Mouse (Mus musculus): ENCODE measurements at regions not wholly inside any gene's neighbourhood (a gene's known extent, or its start where the extent isn't known, plus 50 kb on each side); places are given as distances from the start of the nearest gene placed in this dataset.
"Not testable (repeated sequence)": the region's sequence is repeated elsewhere in the genome, so short reads cannot be mapped to it uniquely, and the experiment has no call there.

- no peak for DNase-seq
These were observed 131.6 kb upstream of the Klf4 start for GRCm38 (mm10) chr4:55663856-55664255.

GRCm38 (mm10) chr4:55662041-55662440 is 129.8 kb upstream of the Klf4 start:
- no peak for DNase-seq

- no peak for DNase-seq
These were observed 126.6 kb upstream of the Klf4 start for GRCm38 (mm10) chr4:55658904-55659303.

- no peak for DNase-seq
These were observed 123.1 kb upstream of the Klf4 start for GRCm38 (mm10) chr4:55655329-55655728.

- DNase-seq: no peak
These were observed 120.4 kb upstream of the Klf4 start for GRCm38 (mm10) chr4:55652628-55653027.

- peak; percentile 19 for DNase-seq
These were observed 119.6 kb upstream of the Klf4 start for GRCm38 (mm10) chr4:55651811-55652410.

- DNase-seq: peak; percentile 89
These were observed 118.9 kb upstream of the Klf4 start for GRCm38 (mm10) chr4:55651051-55651763.

GRCm38 (mm10) chr4:55650186-55650585 is 117.9 kb upstream of the Klf4 start:
- no peak for DNase-seq

GRCm38 (mm10) chr4:55648376-55648775 is 116.1 kb upstream of the Klf4 start:
- no peak for DNase-seq

- no peak for DNase-seq
These were observed 113.2 kb upstream of the Klf4 start for GRCm38 (mm10) chr4:55645432-55645831.

- DNase-seq: no peak
These were observed 112.6 kb upstream of the Klf4 start for GRCm38 (mm10) chr4:55644895-55645294.

GRCm38 (mm10) chr4:55634946-55635511 is 102.8 kb upstream of the Klf4 start:
- no peak for DNase-seq

GRCm38 (mm10) chr4:55631157-55631556 is 98.9 kb upstream of the Klf4 start:
- DNase-seq: no peak

- not testable (repeated sequence) for DNase-seq
These were observed 97.9 kb upstream of the Klf4 start for GRCm38 (mm10) chr4:55630215-55630614.

GRCm38 (mm10) chr4:55624779-55625178 is 92.5 kb upstream of the Klf4 start:
- DNase-seq: no peak

GRCm38 (mm10) chr4:55623151-55623760 is 91.0 kb upstream of the Klf4 start:
- DNase-seq: peak; percentile 32

GRCm38 (mm10) chr4:55622651-55623050 is 90.4 kb upstream of the Klf4 start:
- no peak for DNase-seq

- no peak for DNase-seq
These were observed 87.6 kb upstream of the Klf4 start for GRCm38 (mm10) chr4:55619891-55620290.

GRCm38 (mm10) chr4:55615808-55616207 is 83.5 kb upstream of the Klf4 start:
- DNase-seq: no peak

GRCm38 (mm10) chr4:55613523-55613922 is 81.3 kb upstream of the Klf4 start:
- no peak for DNase-seq

GRCm38 (mm10) chr4:55610998-55611397 is 78.7 kb upstream of the Klf4 start:
- no peak for DNase-seq

GRCm38 (mm10) chr4:55609214-55609613 is 76.9 kb upstream of the Klf4 start:
- DNase-seq: no peak

GRCm38 (mm10) chr4:55605541-55605940 is 73.3 kb upstream of the Klf4 start:
- no peak for DNase-seq

GRCm38 (mm10) chr4:55604915-55605314 is 72.6 kb upstream of the Klf4 start:
- DNase-seq: peak; percentile 71

Data from lung, postnatal 14 days (tissue).